Mouse (Mus musculus): Measurements from ENCODE around the gene Gm17402. TPM values are rescaled to one million over a fixed set of nuclear protein-coding genes. Genes with fewer than 3 reads are reported as not detected.
A peak's percentile ranks its signal among the peaks of the same experiment; 100 is the strongest.

Gm17402 gene
- not detected in 2 replicates for polyA plus RNA-seq (2015; fragmentation: Nextera tagmentation; extraction: Ambion mirVana)

- WGBS: 58% methylated on average over 3 of the region's 3 CpGs
- Histone ChIP-seq H3K4me3 (replicated peaks) (peak within 1 kb of the TSS; percentile 58), H3K9me3 (no peaks in the 10 kb centered on the region), H3K4me1 (replicated peaks) (peaks cover 4% of the 10 kb centered on the region; the same call in 1 of the 2 replicates), H3K27me3 (peaks cover 27% of the 10 kb centered on the region), H3K4me2 (replicated peaks) (peak within 1 kb of the TSS; percentile 87), H3K9ac (replicated peaks) (peak within 1 kb of the TSS; percentile 70), H3K36me3 (no peaks in the 10 kb centered on the region), H3K27ac (no peak within 1 kb of the TSS)
- ATAC-seq: no peak
Measured at GRCm38 (mm10) chr3:67375063-67375462, at the start of gene Gm17402. Gene Gm17402 (minus strand): TSS chr3:67375163.

- no peak overlapping the region for H3K9ac ChIP-seq (replicated peaks)
- H3K9me3 ChIP-seq: no peaks in the 10 kb centered on the region
- H3K4me2 ChIP-seq (replicated peaks): no peak overlapping the region
- ATAC-seq: no peak
- no peak overlapping the region for H3K27ac ChIP-seq
- no peaks in the 10 kb centered on the region for H3K36me3 ChIP-seq
- peaks cover 9% of the 10 kb centered on the region; the same call in 1 of the 2 replicates for H3K27me3 ChIP-seq
- peaks cover 4% of the 10 kb centered on the region; the same call in 1 of the 2 replicates for H3K4me1 ChIP-seq (replicated peaks)
- H3K4me3 ChIP-seq (replicated peaks): no peak overlapping the region
Measured at GRCm38 (mm10) chr3:67378215-67378614, 3.3 kb upstream of the Gm17402 start.

- H3K27ac ChIP-seq: no peak overlapping the region
- WGBS: 35% methylated on average over 7 of the region's 7 CpGs
- H3K27me3 ChIP-seq: peaks cover 27% of the 10 kb centered on the region
- ATAC-seq: peak; percentile 72
- H3K4me3 ChIP-seq (replicated peaks): peak overlapping the region; percentile 58
- peak overlapping the region; percentile 70 for H3K9ac ChIP-seq (replicated peaks)
- H3K36me3 ChIP-seq: no peaks in the 10 kb centered on the region
- peaks cover 4% of the 10 kb centered on the region; the same call in 1 of the 2 replicates for H3K4me1 ChIP-seq (replicated peaks)
- H3K9me3 ChIP-seq: no peaks in the 10 kb centered on the region
- peak overlapping the region; percentile 87 for H3K4me2 ChIP-seq (replicated peaks)
Measured at GRCm38 (mm10) chr3:67374360-67374778, 594 bp downstream of the Gm17402 start.

- Histone ChIP-seq H3K36me3 (no peaks in the 10 kb centered on the region), H3K4me2 (replicated peaks) (peak within 1 kb of the TSS; percentile 87), H3K9ac (replicated peaks) (peak within 1 kb of the TSS; percentile 70), H3K4me1 (replicated peaks) (peaks cover 4% of the 10 kb centered on the region; the same call in 1 of the 2 replicates), H3K27ac (no peak within 1 kb of the TSS), H3K27me3 (peaks cover 27% of the 10 kb centered on the region), H3K4me3 (replicated peaks) (peak within 1 kb of the TSS; percentile 58), H3K9me3 (no peaks in the 10 kb centered on the region)
- peak; percentile 98 for ATAC-seq
- WGBS: under 1% methylated on average over 35 of the region's 35 CpGs
Measured at GRCm38 (mm10) chr3:67373872-67374271, 1.1 kb downstream of the Gm17402 start, which contains the start of gene Mlf1. Gene Mlf1 (plus strand): TSS chr3:67374097.

- ATAC-seq: no peak
- H3K4me3 ChIP-seq (replicated peaks): no peak overlapping the region
- 66% methylated on average over 5 of the region's 5 CpGs for WGBS
Measured at GRCm38 (mm10) chr3:67372781-67373180, 2.2 kb downstream of the Gm17402 start.

GRCm38 (mm10) chr3:67372194-67372593, 2.8 kb downstream of the Gm17402 start:
- no peak overlapping the region for H3K4me3 ChIP-seq (replicated peaks)
- H3K27ac ChIP-seq: no peak overlapping the region
- H3K4me1 ChIP-seq (replicated peaks): peaks cover 4% of the 10 kb centered on the region; the same call in 1 of the 2 replicates
- H3K36me3 ChIP-seq: no peaks in the 10 kb centered on the region
- WGBS: 77% methylated on average over 4 of the region's 4 CpGs
- ATAC-seq: no peak
- H3K9ac ChIP-seq (replicated peaks): no peak overlapping the region
- peaks cover 27% of the 10 kb centered on the region for H3K27me3 ChIP-seq
- no peaks in the 10 kb centered on the region for H3K9me3 ChIP-seq
- no peak overlapping the region for H3K4me2 ChIP-seq (replicated peaks)

More at GRCm38 (mm10) chr3:67372781-67373180, 2.2 kb downstream of the Gm17402 start:
- Histone ChIP-seq H3K27ac (no peak overlapping the region), H3K4me1 (replicated peaks) (peaks cover 4% of the 10 kb centered on the region; the same call in 1 of the 2 replicates), H3K27me3 (peaks cover 27% of the 10 kb centered on the region), H3K9ac (replicated peaks) (no peak overlapping the region), H3K4me2 (replicated peaks) (no peak overlapping the region), H3K36me3 (no peaks in the 10 kb centered on the region), H3K9me3 (no peaks in the 10 kb centered on the region)

- H3K27me3 ChIP-seq: peaks cover 22% of the 10 kb centered on the region
- H3K36me3 ChIP-seq: no peaks in the 10 kb centered on the region
- no peak overlapping the region for H3K9ac ChIP-seq (replicated peaks)
- no peaks in the 10 kb centered on the region for H3K9me3 ChIP-seq
- peaks cover 8% of the 10 kb centered on the region; the same call in 1 of the 2 replicates for H3K4me1 ChIP-seq (replicated peaks)
- 84% methylated on average over 5 of the region's 5 CpGs for WGBS
- no peak for ATAC-seq
- H3K4me3 ChIP-seq (replicated peaks): no peak overlapping the region
- no peak overlapping the region for H3K27ac ChIP-seq
- H3K4me2 ChIP-seq (replicated peaks): no peak overlapping the region
Measured at GRCm38 (mm10) chr3:67369407-67370079, 5.4 kb downstream of the Gm17402 start.

GRCm38 (mm10) chr3:67367481-67367880, 7.5 kb downstream of the Gm17402 start:
- WGBS: 87% methylated on average over 6 of the region's 6 CpGs
- Histone ChIP-seq H3K9me3 (no peaks in the 10 kb centered on the region), H3K27ac (no peak overlapping the region), H3K4me1 (replicated peaks) (0 out of 2 replicates have a peak, but pooled peaks cover 6% of the 10 kb centered on the region), H3K4me3 (replicated peaks) (no peak overlapping the region), H3K9ac (replicated peaks) (no peak overlapping the region), H3K27me3 (peaks cover 11% of the 10 kb centered on the region), H3K4me2 (replicated peaks) (no peak overlapping the region), H3K36me3 (no peaks in the 10 kb centered on the region)
- ATAC-seq: no peak

- Histone ChIP-seq H3K9ac (replicated peaks) (no peak overlapping the region), H3K36me3 (no peaks in the 10 kb centered on the region), H3K4me1 (replicated peaks) (0 out of 2 replicates have a peak, but pooled peaks cover 6% of the 10 kb centered on the region), H3K27ac (no peak overlapping the region; the same call in 1 of the 2 replicates), H3K4me3 (replicated peaks) (no peak overlapping the region), H3K27me3 (peaks cover 5% of the 10 kb centered on the region; the same call in 1 of the 2 replicates), H3K9me3 (no peaks in the 10 kb centered on the region), H3K4me2 (replicated peaks) (no peak overlapping the region)
- ATAC-seq: peak; percentile 83
- 62% methylated on average over 4 of the region's 4 CpGs for WGBS
Measured at GRCm38 (mm10) chr3:67366087-67366892, 8.7 kb downstream of the Gm17402 start.

GRCm38 (mm10) chr3:67358376-67358775, 16.6 kb downstream of the Gm17402 start:
- no peak overlapping the region for H3K27ac ChIP-seq
- ATAC-seq: no peak
- H3K27me3 ChIP-seq: no peaks in the 10 kb centered on the region
- H3K4me1 ChIP-seq (replicated peaks): no peaks in the 10 kb centered on the region
- H3K36me3 ChIP-seq: no peaks in the 10 kb centered on the region
- 76% methylated on average over 7 of the region's 7 CpGs for WGBS
- no peak overlapping the region for H3K9ac ChIP-seq (replicated peaks)
- H3K9me3 ChIP-seq: no peaks in the 10 kb centered on the region
- H3K4me2 ChIP-seq (replicated peaks): no peak overlapping the region
- no peak overlapping the region for H3K4me3 ChIP-seq (replicated peaks)

GRCm38 (mm10) chr3:67352763-67353149, 22.2 kb downstream of the Gm17402 start:
- Histone ChIP-seq H3K9me3 (no peaks in the 10 kb centered on the region), H3K4me1 (replicated peaks) (peaks cover 10% of the 10 kb centered on the region), H3K27ac (no peak overlapping the region), H3K27me3 (no peaks in the 10 kb centered on the region), H3K4me3 (replicated peaks) (no peak overlapping the region), H3K4me2 (replicated peaks) (no peak overlapping the region), H3K9ac (replicated peaks) (no peak overlapping the region), H3K36me3 (no peaks in the 10 kb centered on the region)
- peak; percentile 48 for ATAC-seq
- WGBS: 97% methylated on average over 3 of the region's 3 CpGs
